Mouse (Mus musculus) heart, postnatal 0 days (tissue): Measurements from ENCODE around the gene Gsto1. TPM values are rescaled to one million over a fixed set of nuclear protein-coding genes. Genes with fewer than 3 reads are reported as not detected.

ENCODE experiments used
- ATAC-seq: fragments of 200-750 bp; cut with Nextera tagmentation; 2 replicates; pipeline ENCODE4 v1.8.0; 2017; ENCODE audit warnings: low read depth, moderate number of reproducible peaks, moderate library complexity; ENCODE audit not compliant: insufficient read depth
- DNase-seq: peaks from one replicate; pipeline ENCODE4 v3.0.0-alpha.2; 2016; ENCODE audit warnings: low spot score
- H3K27ac ChIP-seq: fragments of 300-500 bp; sonication (generic); 2 replicates; pipeline ENCODE4 v1.5.1; 2014; ENCODE audit warnings: low read depth, mild to moderate bottlenecking
- H3K27me3 ChIP-seq: fragments of 300-500 bp; sonication (generic); 2 replicates; pipeline ENCODE4 v1.6.1; 2014; ENCODE audit warnings: low read length, mixed read lengths; ENCODE audit not compliant: control insufficient read depth, insufficient read depth
- H3K36me3 ChIP-seq: fragments of 300-500 bp; sonication (generic); replicated peaks from 2 replicates; pipeline ENCODE4 v1.6.1; 2014; ENCODE audit warnings: low read length, mixed read lengths; ENCODE audit not compliant: control insufficient read depth, insufficient read depth
- H3K4me1 ChIP-seq: fragments of 300-500 bp; sonication (generic); 2 replicates; pipeline ENCODE4 v1.6.1; 2014; ENCODE audit warnings: antibody characterized with exemption; ENCODE audit not compliant: control insufficient read depth, insufficient read depth
- H3K4me2 ChIP-seq: fragments of 300-500 bp; sonication (generic); 2 replicates; pipeline ENCODE4 v1.6.1; 2014; ENCODE audit warnings: low read depth, mild to moderate bottlenecking, low read length, moderate library complexity
- H3K4me3 ChIP-seq: fragments of 300-500 bp; sonication (generic); 2 replicates; pipeline ENCODE4 v1.5.1; 2014; ENCODE audit warnings: low read depth, low read length
- H3K9ac ChIP-seq: fragments of 300-500 bp; sonication (generic); replicated peaks from 2 replicates; pipeline ENCODE4 v1.6.1; 2014; ENCODE audit warnings: low read depth, low read length, mixed read lengths
- H3K9me3 ChIP-seq: fragments of 300-500 bp; sonication (generic); replicated peaks from 2 replicates; pipeline ENCODE4 v1.6.1; 2016; ENCODE audit warnings: low read length; ENCODE audit not compliant: control insufficient read depth
- CTCF ChIP-seq: IDR thresholded peaks from 2 replicates; pipeline ENCODE4 v1.5.1; 2016; ENCODE audit warnings: antibody characterized with exemption, control low read depth, low read depth
- EP300 ChIP-seq: IDR thresholded peaks from 2 replicates; pipeline ENCODE4 v1.6.1; 2016; ENCODE audit warnings: antibody characterized with exemption, low read depth
- WGBS: fragments of 180-500 bp; shearing (Covaris S2); extraction: QIAGEN DNeasy Blood & Tissue Kit; methylation state at CpG from one replicate; pipeline ENCODE4 v1.1.7; 2014; 5-methylcytosine and 5-hydroxymethylcytosine counted together
- polyA plus RNA-seq: library from polyadenylated mRNA; unstranded; fragments of >200 nt; fragmentation: Nextera tagmentation; extraction: Ambion mirVana; gene quantifications from 2 replicates; pipeline ENCODE4 v1.2.1, GENCODE M21; 2015
- total RNA-seq: library from RNA; depleted of rRNA; stranded (reverse); fragments of >200 nt; gene quantifications from 2 replicates; pipeline ENCODE4 v1.2.3, GENCODE M21; 2014; ENCODE audit warnings: low replicate concordance

The Gsto1 gene
- total and polyA plus RNA-seq, 2 experiments from 2014 or later: 127 to 146 TPM

DNA sequence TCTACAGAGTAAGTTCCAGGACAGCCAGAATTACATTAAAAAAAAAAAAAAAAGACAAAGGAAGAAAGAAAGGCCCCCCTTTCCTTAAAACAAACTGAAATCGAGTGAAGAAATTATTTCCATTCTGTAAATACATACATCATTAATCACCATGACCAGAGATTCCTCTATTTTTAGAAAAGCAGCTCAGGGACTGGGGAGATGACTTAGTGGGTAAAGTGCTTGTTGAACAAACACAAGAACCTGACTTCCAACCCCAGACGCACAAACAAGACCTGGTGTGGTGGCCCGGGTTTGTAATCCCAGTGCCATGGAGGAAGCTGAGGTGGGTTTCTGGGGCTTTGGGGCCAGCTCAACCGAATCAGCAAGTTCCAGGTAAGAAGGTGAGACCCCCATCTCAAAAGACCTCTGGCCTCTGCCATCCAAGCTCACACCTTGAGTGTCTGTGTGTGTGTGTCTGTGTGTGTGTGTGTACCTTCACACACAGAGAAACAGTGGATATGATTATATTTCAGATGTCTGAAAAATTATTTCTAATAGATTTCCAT lies 12.9 kb downstream of the Gsto1 start:
- ATAC-seq (no peak), DNase-seq (no peak)
- Histone ChIP-seq H3K27ac (no peak overlapping the region), H3K27me3 (no peaks in the 10 kb centered on the region), H3K4me3 (no peak overlapping the region), H3K4me2 (no peak overlapping the region), H3K9ac (no peak overlapping the region), H3K9me3 (no peaks in the 10 kb centered on the region), H3K4me1 (peaks cover 7% of the 10 kb centered on the region; the same call in 1 of the 2 replicates), H3K36me3 (peaks cover 10% of the 10 kb centered on the region; the same call in 1 of the 2 replicates)
- TF ChIP-seq CTCF (no peak), EP300 (no peak)
- WGBS: 54% methylated on average over 4 of the region's 4 CpGs

DNA sequence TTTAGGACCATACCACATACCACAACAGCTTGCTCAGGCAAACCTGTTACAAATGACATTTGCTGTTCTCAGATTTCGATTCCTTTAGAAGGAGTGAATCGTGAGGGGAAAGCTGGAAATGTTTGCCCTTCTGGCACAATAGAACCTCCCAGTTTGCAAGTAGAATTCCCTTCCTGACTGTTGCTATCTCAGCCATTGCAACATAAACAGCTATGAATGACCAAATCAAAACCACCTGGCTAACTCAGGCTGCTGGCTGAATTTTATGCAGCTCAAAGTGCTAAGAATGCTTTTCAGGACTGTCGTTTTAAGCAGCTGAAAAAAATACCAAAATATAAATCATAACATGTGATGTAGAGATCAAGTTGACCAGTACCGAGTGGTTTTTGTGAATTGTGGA lies 14.2 kb downstream of the Gsto1 start:
- peaks cover 7% of the 10 kb centered on the region; the same call in 1 of the 2 replicates for H3K4me1 ChIP-seq
- no peak overlapping the region for H3K4me2 ChIP-seq
- no peak overlapping the region for H3K9ac ChIP-seq
- peaks cover 2% of the 10 kb centered on the region; the same call in 1 of the 2 replicates for H3K36me3 ChIP-seq
- no peaks in the 10 kb centered on the region for H3K9me3 ChIP-seq
- H3K27me3 ChIP-seq: no peaks in the 10 kb centered on the region
- TF ChIP-seq EP300 (no peak), CTCF (no peak)
- DNase-seq (no peak), ATAC-seq (no peak)
- no peak overlapping the region for H3K27ac ChIP-seq
- no peak overlapping the region for H3K4me3 ChIP-seq
- 64% methylated on average over 4 of the region's 4 CpGs for WGBS

DNA sequence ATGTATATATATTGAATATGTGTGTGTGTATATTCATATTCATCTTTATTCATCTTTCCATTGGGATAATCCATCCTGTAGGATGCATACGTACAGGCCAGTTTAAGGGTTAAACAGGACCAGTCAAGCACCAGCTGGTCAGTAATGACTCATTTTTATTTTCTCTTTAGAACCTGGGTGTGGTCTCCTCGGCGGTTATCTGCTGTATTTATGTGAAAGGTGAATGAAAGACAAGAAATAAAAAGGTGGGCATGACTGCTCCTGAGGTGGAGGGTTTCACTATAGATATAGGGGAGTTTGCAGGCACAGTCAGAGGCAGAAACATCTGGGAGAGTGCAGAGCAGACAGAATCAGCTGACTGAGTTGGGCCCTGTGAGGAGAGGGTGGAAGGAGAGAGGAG lies 14.7 kb downstream of the Gsto1 start:
- H3K4me1 ChIP-seq: peaks cover 7% of the 10 kb centered on the region; the same call in 1 of the 2 replicates
- 48% methylated on average over 3 of the region's 3 CpGs for WGBS
- no peak for TF ChIP-seq EP300
- TF ChIP-seq CTCF: no peak

DNA sequence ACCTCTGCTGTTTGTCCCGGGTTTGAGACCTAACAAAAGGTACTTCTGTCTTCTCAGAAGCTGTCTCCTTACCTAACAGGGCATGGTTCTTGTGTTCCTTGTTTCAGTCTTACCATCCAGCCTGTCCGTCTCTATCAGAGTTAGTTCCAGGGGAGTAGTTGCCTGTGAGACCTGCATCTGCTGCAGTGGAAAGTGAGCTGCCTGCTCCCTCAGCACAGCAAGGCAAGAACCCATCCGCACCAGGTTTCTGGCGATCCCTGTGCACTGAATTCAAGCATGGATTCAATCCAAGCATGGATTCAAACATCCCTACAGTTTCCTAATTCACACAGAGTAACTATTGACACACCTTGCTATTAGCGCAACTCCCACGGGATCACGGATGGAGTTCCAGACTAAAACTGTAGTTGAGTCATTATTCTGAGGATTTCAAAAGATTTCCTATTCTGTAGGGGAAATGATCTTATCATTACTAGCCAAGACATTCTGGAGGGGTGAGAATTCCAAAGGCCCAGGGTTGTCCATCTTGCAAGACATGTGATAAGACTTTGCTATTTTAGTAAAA lies 15.4 kb downstream of the Gsto1 start:
- Histone ChIP-seq H3K27me3 (no peaks in the 10 kb centered on the region), H3K4me3 (no peak overlapping the region), H3K9me3 (no peaks in the 10 kb centered on the region), H3K4me1 (0 out of 2 replicates have a peak, but pooled peaks cover 1% of the 10 kb centered on the region), H3K27ac (no peak overlapping the region), H3K4me2 (no peak overlapping the region), H3K9ac (no peak overlapping the region), H3K36me3 (no peaks in the 10 kb centered on the region)
- DNase-seq (no peak), ATAC-seq (no peak)
- TF ChIP-seq CTCF (no peak), EP300 (no peak)
- 59% methylated on average over 7 of the region's 7 CpGs for WGBS

More for the DNA sequence above, 14.7 kb downstream of the Gsto1 start:
- Histone ChIP-seq H3K4me3 (no peak overlapping the region), H3K27ac (no peak overlapping the region), H3K27me3 (no peaks in the 10 kb centered on the region), H3K9me3 (no peaks in the 10 kb centered on the region), H3K9ac (no peak overlapping the region), H3K36me3 (no peaks in the 10 kb centered on the region), H3K4me2 (no peak overlapping the region)
- DNase-seq: no peak
- no peak for ATAC-seq

DNA sequence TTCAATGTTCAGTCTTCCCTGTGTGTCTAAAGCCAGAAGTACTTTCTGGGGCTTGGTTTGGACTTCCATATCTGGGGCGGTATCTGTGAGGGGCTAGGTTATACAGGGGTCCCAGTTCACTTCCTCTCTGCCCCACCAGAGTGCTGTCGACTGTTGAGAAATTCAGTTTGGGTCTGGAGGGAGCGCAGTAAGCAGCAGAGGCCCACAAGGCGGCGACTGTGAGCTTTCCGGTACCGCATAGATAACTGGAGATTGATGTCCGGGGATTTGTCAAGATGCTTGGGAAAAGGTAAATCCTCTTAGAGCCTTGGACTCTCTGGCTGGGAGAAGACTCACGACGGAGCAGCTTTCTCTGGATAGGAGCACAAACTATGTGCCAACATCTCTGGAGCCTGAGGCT lies 16.7 kb downstream of the Gsto1 start:
- H3K9ac ChIP-seq: no peak overlapping the region
- 33% methylated on average over 10 of the region's 10 CpGs for WGBS

More for the DNA sequence above, 16.7 kb downstream of the Gsto1 start:
- H3K27ac ChIP-seq: no peak overlapping the region
- ATAC-seq (no peak), DNase-seq (no peak)
- H3K4me1 ChIP-seq: no peaks in the 10 kb centered on the region
- no peaks in the 10 kb centered on the region for H3K27me3 ChIP-seq
- no peaks in the 10 kb centered on the region for H3K9me3 ChIP-seq
- H3K36me3 ChIP-seq: no peaks in the 10 kb centered on the region
- H3K4me2 ChIP-seq: no peak overlapping the region
- TF ChIP-seq CTCF (peak; percentile 17; the same call in 1 of the 2 replicates), EP300 (no peak)
- no peak overlapping the region for H3K4me3 ChIP-seq
